Mouse (Mus musculus) limb, embryonic 12.5 days (tissue): Measurements from ENCODE around the gene Smap2. TPM values are rescaled to one million over a fixed set of nuclear protein-coding genes. Genes with fewer than 3 reads are reported as not detected.

ENCODE experiments used
- ATAC-seq: fragments of 200-750 bp; cut with Nextera tagmentation; 2 replicates; pipeline ENCODE4 v1.8.0; 2017; ENCODE audit warnings: low read depth, moderate TSS enrichment; ENCODE audit not compliant: insufficient number of reproducible peaks, insufficient read depth, low FRiP score, low TSS enrichment
- H3K27ac ChIP-seq: fragments of 300-500 bp; sonication (generic); 2 replicates; pipeline ENCODE4 v1.5.1; 2016; ENCODE audit warnings: mild to moderate bottlenecking, moderate library complexity
- H3K27me3 ChIP-seq: fragments of 300-500 bp; sonication (generic); 2 replicates; pipeline ENCODE4 v1.6.1; 2016; ENCODE audit warnings: mild to moderate bottlenecking, moderate library complexity
- H3K36me3 ChIP-seq: fragments of 300-500 bp; sonication (generic); 2 replicates; pipeline ENCODE4 v1.6.1; 2016; ENCODE audit warnings: mild to moderate bottlenecking, moderate library complexity
- H3K4me1 ChIP-seq: fragments of 300-500 bp; sonication (generic); replicated peaks from 2 replicates; pipeline ENCODE4 v1.6.1; 2016
- H3K4me2 ChIP-seq: fragments of 300-500 bp; sonication (generic); 2 replicates; pipeline ENCODE4 v1.6.1; 2016; ENCODE audit warnings: mild to moderate bottlenecking, moderate library complexity
- H3K4me3 ChIP-seq: fragments of 300-500 bp; sonication (generic); replicated peaks from 2 replicates; pipeline ENCODE4 v1.5.1; 2016; ENCODE audit warnings: mild to moderate bottlenecking
- H3K9ac ChIP-seq: fragments of 300-500 bp; sonication (generic); replicated peaks from 2 replicates; pipeline ENCODE4 v1.6.1; 2016; ENCODE audit warnings: mild to moderate bottlenecking, moderate library complexity
- H3K9me3 ChIP-seq: fragments of 300-500 bp; sonication (generic); 2 replicates; pipeline ENCODE4 v1.6.1; 2016; ENCODE audit warnings: mild to moderate bottlenecking, moderate library complexity
- WGBS: fragments of 180-500 bp; shearing (Covaris S2); methylation state at CpG from one replicate; pipeline ENCODE4 v1.1.7; 2016; 5-methylcytosine and 5-hydroxymethylcytosine counted together
- polyA plus RNA-seq: library from polyadenylated mRNA; unstranded; fragments of >200 nt; fragmentation: Nextera tagmentation; extraction: Ambion mirVana; gene quantifications from 2 replicates; pipeline ENCODE4 v1.2.1, GENCODE M21; 2016

Gene Smap2
- polyA plus RNA-seq, 1 experiment from 2014 or later, result 16.9 TPM

DNA sequence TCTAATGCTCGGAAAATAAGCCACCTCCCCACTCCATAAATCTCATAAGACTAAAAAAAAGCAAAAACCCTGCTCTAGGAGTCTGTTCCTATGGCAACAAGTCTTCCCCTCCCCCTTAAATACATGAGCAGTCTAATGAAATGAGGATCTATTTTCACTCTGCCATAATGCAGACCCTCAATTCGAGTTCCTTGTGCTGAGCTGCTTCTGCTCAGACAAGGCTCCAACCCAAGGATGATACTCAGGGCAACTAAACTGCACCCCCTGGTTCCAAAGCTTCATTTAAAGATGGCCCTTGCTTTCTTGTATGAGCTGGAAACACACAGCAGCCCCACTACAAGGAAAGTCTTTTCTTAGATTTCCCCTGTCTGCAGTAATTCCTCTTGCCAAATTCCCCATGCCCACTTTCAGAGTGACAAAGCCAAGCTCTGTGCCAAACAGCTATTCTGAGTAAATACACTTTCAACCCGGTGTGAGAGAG is 13.4 kb downstream of the Smap2 start:
- no peak overlapping the region for H3K4me2 ChIP-seq
- no peak overlapping the region for H3K9ac ChIP-seq
- H3K9me3 ChIP-seq, result no peaks in the 10 kb centered on the region
- ATAC-seq, result no peak
- no peaks in the 10 kb centered on the region for H3K27me3 ChIP-seq
- peak overlapping the region; percentile 77 for H3K27ac ChIP-seq
- H3K4me1 ChIP-seq, result peaks cover 33% of the 10 kb centered on the region
- 31% methylated on average over 3 of the region's 3 CpGs for WGBS
- no peaks in the 10 kb centered on the region for H3K36me3 ChIP-seq
- H3K4me3 ChIP-seq, result no peak overlapping the region

DNA sequence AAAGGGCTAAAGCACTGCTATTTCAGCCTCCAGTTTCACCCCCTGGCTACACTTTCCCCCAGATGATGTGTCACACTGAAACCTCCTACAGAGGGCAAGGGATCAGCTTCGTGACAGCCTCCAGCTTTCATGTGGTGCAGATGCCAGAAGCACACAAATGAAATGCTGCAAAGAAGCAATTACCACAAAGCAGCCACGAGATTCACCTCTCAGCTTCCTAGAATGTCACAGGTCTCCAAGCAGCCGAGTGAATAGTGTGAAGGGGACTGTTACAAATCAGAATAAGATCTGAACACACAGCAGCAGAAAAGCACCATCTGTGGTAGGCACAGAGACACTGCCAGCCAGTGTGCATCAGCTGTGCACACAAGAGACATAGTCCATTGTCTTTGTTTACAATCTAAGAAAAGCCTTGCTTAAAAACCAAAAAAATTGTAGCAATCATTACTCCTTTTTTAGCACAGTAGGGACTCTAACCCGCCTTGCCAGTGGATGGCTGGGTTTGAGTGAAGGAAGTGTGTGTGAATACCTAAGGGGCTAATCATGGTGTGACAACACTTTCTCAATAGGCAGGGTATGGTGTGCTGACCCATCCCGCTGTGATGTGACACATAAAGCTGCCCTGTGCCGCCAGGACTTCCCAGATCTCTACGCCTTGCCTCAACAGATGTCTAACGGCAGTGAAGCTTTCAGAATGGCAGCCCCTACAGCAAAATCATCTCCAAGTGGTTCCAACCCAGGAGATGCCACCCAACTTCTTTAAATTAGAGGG is 14.5 kb downstream of the Smap2 start:
- Histone ChIP-seq H3K27ac (no peak overlapping the region; the same call in 1 of the 2 replicates), H3K4me1 (peaks cover 29% of the 10 kb centered on the region), H3K9me3 (no peaks in the 10 kb centered on the region), H3K27me3 (no peaks in the 10 kb centered on the region), H3K9ac (no peak overlapping the region), H3K36me3 (no peaks in the 10 kb centered on the region), H3K4me3 (no peak overlapping the region), H3K4me2 (no peak overlapping the region)
- no peak for ATAC-seq
- 29% methylated on average over 8 of the region's 8 CpGs for whole genome bisulfite sequencing

DNA sequence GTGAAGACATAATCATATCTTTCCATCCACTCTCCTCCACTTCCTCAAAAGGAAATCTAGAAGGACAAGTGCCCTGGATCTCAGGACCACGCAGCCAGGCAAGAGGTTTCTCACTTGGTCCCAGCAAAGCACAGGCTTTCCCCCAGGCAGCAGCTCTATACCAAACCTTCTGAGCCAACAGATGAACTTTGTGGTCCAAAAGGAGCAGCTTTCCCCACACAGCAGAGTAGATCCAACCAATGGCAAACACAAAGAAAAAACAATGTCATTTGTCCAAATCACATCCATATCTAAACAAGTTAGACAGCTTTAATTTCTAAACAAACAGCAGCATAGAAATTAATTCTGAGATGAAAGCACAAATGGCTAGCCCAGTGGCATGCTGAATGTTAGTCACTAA is 15.4 kb downstream of the Smap2 start:
- Histone ChIP-seq H3K4me2 (no peak overlapping the region), H3K36me3 (no peaks in the 10 kb centered on the region), H3K27ac (no peak overlapping the region), H3K9me3 (no peaks in the 10 kb centered on the region), H3K9ac (no peak overlapping the region), H3K4me1 (peaks cover 29% of the 10 kb centered on the region), H3K4me3 (no peak overlapping the region), H3K27me3 (no peaks in the 10 kb centered on the region)
- WGBS, result 65% methylated on average over 1 of the region's 1 CpGs
- ATAC-seq, result no peak

DNA sequence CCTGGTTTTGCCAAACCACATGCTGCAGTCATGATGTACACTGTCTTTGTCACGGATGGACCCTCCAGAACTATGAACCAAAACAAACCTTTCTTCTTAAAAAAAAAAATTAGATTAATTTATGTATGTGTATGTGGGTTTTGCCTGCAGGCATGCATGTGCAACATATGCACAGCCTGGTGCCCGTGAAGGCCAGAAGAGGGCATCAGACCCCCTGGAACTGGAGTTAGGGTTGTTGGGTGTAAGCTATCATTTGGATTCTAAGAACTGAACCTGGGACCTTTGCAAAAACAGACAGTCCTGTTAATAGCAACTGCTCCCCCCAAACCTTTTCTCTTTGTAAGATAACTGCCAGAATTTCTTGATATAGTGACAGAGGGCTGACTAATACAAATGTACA is 16.0 kb downstream of the Smap2 start:
- Histone ChIP-seq H3K9me3 (no peaks in the 10 kb centered on the region), H3K4me2 (no peak overlapping the region), H3K4me1 (peaks cover 23% of the 10 kb centered on the region), H3K9ac (no peak overlapping the region), H3K4me3 (no peak overlapping the region), H3K36me3 (no peaks in the 10 kb centered on the region), H3K27ac (no peak overlapping the region), H3K27me3 (no peaks in the 10 kb centered on the region)
- ATAC-seq, result no peak
- WGBS, result 82% methylated on average over 2 of the region's 2 CpGs

DNA sequence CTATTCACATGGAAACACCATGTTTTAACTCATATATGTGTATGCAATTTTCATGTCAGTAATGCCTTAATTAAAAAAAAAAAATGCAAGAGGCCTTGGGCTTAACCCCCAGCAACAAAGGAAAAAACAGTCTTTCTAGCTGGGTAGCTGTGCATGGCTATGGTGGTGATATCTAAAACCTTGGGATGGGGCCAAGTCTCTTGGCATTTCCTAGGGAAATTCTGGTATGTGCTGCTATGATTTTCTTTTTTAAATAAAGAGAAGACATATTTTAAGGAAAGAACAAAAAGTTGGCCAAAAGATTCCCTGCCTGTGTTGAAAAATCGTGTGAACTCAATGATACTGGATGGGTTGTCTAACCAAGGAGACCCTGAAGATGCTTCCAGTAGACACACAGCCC is 21.1 kb downstream of the Smap2 start:
- no peaks in the 10 kb centered on the region for H3K4me1 ChIP-seq
- 81% methylated on average over 1 of the region's 1 CpGs for WGBS
- H3K27ac ChIP-seq, result no peak overlapping the region
- H3K9me3 ChIP-seq, result no peaks in the 10 kb centered on the region
- no peaks in the 10 kb centered on the region for H3K27me3 ChIP-seq
- no peak for ATAC-seq
- no peak overlapping the region for H3K9ac ChIP-seq
- no peaks in the 10 kb centered on the region for H3K36me3 ChIP-seq
- no peak overlapping the region for H3K4me3 ChIP-seq
- H3K4me2 ChIP-seq, result no peak overlapping the region

DNA sequence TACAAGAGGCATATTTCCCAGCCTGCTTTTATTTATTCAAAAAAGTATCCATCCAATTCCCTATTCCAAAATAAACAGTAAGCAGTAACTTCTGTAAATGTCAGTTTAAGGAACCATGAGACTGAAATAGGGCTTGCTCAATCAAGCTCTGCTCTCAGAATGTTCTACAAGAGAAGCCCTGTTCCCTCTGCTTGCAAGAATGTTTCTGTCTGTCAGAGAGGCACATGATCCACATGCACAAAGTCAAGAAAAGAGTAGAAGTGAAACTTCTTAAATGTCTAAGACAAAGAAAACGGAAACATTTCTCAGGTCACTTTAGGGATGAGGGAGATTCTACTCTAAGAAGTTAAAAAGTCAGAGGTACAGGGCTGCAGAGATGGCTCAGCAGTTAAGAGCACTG is 24.0 kb downstream of the Smap2 start:
- Histone ChIP-seq H3K36me3 (no peaks in the 10 kb centered on the region), H3K4me2 (no peak overlapping the region), H3K27ac (no peak overlapping the region), H3K4me3 (no peak overlapping the region), H3K9me3 (0 out of 2 replicates have a peak, but pooled peaks cover 3% of the 10 kb centered on the region), H3K9ac (no peak overlapping the region), H3K27me3 (no peaks in the 10 kb centered on the region), H3K4me1 (no peaks in the 10 kb centered on the region; the same call in 1 of the 2 replicates)
- no peak for ATAC-seq
- WGBS, result 88% methylated on average over 1 of the region's 1 CpGs

DNA sequence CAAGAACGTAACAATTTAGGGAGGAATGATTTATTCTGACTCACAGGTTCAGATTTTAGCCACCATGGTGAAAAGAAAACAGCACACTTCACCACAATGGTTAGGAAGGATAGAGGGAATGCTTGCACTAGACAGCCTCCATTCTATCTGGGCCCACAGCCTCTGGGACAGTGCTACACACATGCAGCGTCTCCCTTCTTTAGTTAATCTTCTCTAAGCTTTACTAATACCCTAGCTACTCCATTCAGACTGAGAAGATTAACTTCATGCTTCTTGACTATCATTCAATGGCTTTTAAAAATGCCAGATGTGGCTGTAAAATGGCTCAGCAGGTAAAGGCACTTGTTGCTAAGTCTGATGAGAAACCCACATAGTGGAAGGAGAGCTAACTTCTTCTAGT is 24.8 kb downstream of the Smap2 start:
- H3K9ac ChIP-seq, result no peak overlapping the region
- 75% methylated on average over 2 of the region's 2 CpGs for WGBS
- 0 out of 2 replicates have a peak, but pooled peaks cover 3% of the 10 kb centered on the region for H3K9me3 ChIP-seq
- H3K27ac ChIP-seq, result no peak overlapping the region
- H3K4me1 ChIP-seq, result no peaks in the 10 kb centered on the region; the same call in 1 of the 2 replicates
- ATAC-seq, result no peak
- no peaks in the 10 kb centered on the region for H3K27me3 ChIP-seq
- no peak overlapping the region for H3K4me2 ChIP-seq
- H3K4me3 ChIP-seq, result no peak overlapping the region
- H3K36me3 ChIP-seq, result no peaks in the 10 kb centered on the region

DNA sequence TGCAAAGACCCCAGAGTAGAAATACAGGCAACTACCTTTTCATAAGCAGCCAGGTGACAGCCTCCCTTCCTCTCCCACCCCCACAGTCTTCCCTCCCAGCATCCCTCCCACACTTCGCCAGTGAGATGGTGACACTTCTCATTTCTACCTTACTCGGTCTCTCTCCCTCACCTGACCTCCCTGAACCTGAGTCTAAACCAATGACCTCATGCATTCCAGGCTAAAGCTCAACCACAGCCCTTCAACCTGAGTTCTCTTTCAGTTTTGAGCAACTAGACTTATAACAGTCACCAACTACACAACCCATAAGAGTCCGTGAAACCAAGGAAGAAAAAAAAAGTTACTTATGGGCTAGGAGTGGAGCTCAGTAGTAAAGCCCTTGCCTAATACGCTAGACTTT is 29.7 kb downstream of the Smap2 start:
- Histone ChIP-seq H3K4me3 (no peak overlapping the region), H3K9me3 (0 out of 2 replicates have a peak, but pooled peaks cover 3% of the 10 kb centered on the region), H3K27ac (no peak overlapping the region), H3K9ac (no peak overlapping the region), H3K4me2 (no peak overlapping the region), H3K27me3 (no peaks in the 10 kb centered on the region), H3K4me1 (no peaks in the 10 kb centered on the region; the same call in 1 of the 2 replicates), H3K36me3 (peaks cover 12% of the 10 kb centered on the region; the same call in 1 of the 2 replicates)
- no peak for ATAC-seq
- 79% methylated on average over 4 of the region's 4 CpGs for WGBS

DNA sequence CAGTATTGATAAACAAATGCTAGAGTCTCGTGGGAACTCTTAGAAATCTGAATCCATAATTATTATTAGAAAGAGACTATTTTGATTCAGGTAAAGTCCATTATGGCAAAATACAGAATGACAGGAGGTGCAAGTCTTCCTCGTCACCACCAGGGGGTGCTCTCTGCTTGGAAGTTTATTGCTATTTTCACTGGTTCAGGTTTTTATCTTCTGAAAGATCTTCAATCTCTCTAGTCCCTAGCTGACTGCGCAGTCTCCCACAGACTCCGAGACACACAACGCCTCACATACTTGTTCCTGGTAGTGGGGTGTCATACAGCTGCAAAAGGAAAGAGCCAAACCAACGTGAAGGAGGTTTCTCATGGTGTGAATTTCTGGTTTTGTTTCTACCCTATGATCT is 30.6 kb downstream of the Smap2 start:
- H3K4me1 ChIP-seq, result no peaks in the 10 kb centered on the region; the same call in 1 of the 2 replicates
- no peak overlapping the region for H3K27ac ChIP-seq
- peaks cover 15% of the 10 kb centered on the region; the same call in 1 of the 2 replicates for H3K36me3 ChIP-seq
- H3K9me3 ChIP-seq, result 0 out of 2 replicates have a peak, but pooled peaks cover 3% of the 10 kb centered on the region
- WGBS, result 28% methylated on average over 6 of the region's 6 CpGs
- H3K4me2 ChIP-seq, result no peak overlapping the region
- ATAC-seq, result no peak
- no peak overlapping the region for H3K4me3 ChIP-seq
- no peak overlapping the region for H3K9ac ChIP-seq
- no peaks in the 10 kb centered on the region for H3K27me3 ChIP-seq

DNA sequence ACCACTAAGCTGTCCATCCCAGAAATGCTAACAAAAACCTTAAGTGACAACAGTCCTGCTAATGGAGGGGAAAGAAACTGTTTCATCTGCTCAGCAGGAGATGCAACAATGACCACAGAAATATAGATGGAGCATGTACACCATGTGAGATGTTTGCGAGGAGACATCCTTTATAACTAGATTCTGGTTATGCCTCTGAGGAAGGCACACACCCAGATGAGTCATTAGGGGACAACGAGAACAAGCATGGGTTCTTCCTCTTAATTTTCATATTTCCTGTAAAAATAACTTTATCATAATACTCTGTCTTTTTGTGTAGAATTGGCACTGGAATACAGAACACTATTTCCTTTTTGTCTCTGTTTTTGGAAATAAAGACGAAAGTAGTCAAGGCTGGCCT is 38.8 kb downstream of the Smap2 start:
- no peak overlapping the region for H3K4me2 ChIP-seq
- no peaks in the 10 kb centered on the region for H3K4me1 ChIP-seq
- H3K4me3 ChIP-seq, result no peak overlapping the region
- 89% methylated on average over 3 of the region's 3 CpGs for WGBS
- H3K9me3 ChIP-seq, result no peaks in the 10 kb centered on the region
- no peaks in the 10 kb centered on the region for H3K27me3 ChIP-seq
- H3K9ac ChIP-seq, result no peak overlapping the region
- H3K27ac ChIP-seq, result no peak overlapping the region
- no peak for ATAC-seq
- H3K36me3 ChIP-seq, result peaks cover 45% of the 10 kb centered on the region; the same call in 1 of the 2 replicates

DNA sequence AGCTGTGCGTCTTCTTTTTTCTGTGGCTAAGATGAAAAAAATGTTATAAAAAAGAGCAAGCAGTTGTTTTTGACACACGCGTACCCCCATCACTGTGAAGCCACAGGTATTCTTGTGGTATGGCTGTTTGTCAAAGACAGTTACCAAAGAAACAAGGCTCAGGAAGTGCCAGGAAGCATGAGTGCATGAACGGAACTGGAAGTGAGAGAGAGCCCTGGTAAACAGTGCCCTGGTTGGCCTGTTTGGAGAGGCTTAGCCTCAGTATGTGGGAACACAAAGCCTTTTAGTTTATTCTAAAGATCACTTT is 41.7 kb downstream of the Smap2 start:
- Histone ChIP-seq H3K4me3 (no peak overlapping the region), H3K36me3 (peaks cover 51% of the 10 kb centered on the region), H3K9ac (no peak overlapping the region), H3K27me3 (no peaks in the 10 kb centered on the region), H3K27ac (no peak overlapping the region), H3K4me1 (no peaks in the 10 kb centered on the region), H3K9me3 (no peaks in the 10 kb centered on the region), H3K4me2 (no peak overlapping the region)
- WGBS, result 96% methylated on average over 4 of the region's 4 CpGs
- ATAC-seq, result no peak
